Mouse (Mus musculus) erythroid progenitor cell, adult 5-6 weeks (primary cell): ENCODE results near the gene 9330182L06Rik. TPM values are rescaled to one million over a fixed set of nuclear protein-coding genes. Genes with fewer than 3 reads are reported as not detected.

ENCODE experiments used
- ATAC-seq: replicated peaks from 2 replicates; pipeline ENCODE4 v1.8.0; 2016; ENCODE audit warnings: moderate number of reproducible peaks, mild to moderate bottlenecking, moderate TSS enrichment, inconsistent platforms; ENCODE audit not compliant: poor library complexity, low FRiP score, severe bottlenecking
- total RNA-seq, 2 experiments: library from RNA; stranded (forward) in 1 of 2; stranded (reverse) in 1 of 2; fragments of 150-400 nt in 1 of 2; fragments of 186-747, 209-891 nt in 1 of 2; gene quantifications; 2 replicates each; pipeline versions ENCODE4 v1.2.3 to v1.2.4; 2015 to 2017; ENCODE audit warnings: low replicate concordance in 2 of 2

The 9330182L06Rik gene
- total RNA-seq, 2 experiments from 2014 or later = 0.30 TPM; not detected in 1

DNA sequence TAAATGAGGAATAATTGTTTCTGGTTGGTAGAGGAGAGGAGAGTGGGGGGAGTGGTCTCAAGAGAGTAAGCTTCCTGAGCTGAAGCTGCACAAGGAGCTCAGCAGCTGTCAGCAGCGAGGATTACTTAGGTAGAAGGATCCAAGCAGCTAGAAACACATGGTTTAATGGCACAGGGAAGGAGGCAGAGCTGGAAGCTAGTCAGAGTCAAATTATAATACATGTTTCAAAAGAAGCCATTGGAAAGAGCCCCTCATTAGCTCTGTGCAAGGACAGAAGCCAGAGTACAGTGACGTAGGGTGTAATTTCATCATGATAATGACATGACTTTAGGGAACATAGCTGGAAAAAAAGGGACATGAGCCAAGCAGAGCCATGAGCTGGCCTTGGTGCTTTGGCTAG is 92.2 kb downstream of the 9330182L06Rik start:
- no peak for ATAC-seq

DNA sequence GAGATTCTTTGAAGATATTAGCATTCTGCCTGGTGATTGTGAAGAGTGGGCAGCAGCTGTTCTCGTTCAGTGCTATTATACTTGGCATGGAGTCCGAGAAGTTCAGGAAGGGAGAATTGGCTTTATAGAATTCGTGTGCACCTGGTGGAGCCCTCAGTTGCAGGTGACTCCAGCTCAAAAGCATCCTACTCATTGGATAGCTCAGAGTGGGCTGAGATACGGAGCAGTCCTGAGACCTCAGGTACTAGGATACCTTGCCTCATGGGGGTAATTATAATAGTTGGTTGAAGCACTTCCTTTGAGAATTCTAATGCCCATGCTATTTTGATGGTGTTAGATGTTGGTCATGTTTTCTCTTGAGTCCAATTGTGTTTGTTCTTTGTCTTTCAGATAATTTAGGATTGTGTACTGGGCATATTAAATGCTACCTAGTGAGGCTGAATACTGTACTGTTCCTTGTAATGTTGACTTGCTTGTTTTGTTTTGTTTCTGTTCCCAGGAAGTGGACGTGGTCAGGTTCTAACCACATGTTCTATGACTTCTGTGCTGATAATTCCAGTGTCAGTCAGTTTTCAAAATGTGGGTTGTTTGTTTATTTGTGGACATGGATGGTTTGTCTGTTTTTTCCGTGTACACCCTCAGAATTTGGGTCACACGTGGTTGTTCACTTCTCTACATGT is 96.2 kb downstream of the 9330182L06Rik start:
- no peak for ATAC-seq

- no peak for ATAC-seq
Observed at GRCm38 (mm10) chr5:9364937-9365336, 99.0 kb downstream of the 9330182L06Rik start.

DNA sequence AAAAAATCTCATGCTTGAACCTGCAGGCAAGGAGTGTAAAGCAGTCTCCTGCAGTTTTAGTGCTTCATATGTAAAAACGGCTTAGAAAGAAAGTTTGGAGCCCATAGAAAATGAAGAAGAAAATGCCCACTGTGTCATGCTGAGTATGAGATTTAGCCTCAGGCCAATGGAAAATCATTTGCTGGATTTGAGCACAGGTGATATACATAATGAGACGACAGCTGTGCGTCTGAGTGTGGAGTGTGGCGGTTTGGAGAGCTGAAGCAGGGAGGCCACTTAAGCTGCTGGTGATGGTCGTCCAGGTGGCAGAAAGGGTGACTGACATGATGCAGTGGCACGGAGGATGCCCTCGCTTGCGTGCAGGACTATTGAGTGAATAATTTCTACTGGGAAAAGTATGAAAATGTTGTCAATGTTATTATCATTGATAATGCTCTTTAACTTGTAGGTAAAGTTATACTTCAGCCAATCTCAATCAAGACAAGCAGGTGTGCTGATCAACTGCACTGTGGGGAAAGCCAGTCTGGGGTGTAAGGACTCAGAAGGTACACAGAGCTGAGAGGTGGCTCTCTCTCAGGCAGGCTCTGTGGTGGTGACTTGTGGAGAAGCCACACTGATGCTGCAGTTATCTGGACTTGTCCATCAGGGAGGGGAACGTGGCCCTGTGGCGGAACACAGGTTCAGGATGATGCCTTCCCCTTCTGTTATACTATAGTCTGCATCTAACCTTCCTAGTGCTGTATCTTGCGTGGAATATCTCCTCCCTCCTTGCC is 102.2 kb downstream of the 9330182L06Rik start:
- no peak for ATAC-seq

GRCm38 (mm10) chr5:9371127-9371526 is 105.2 kb downstream of the 9330182L06Rik start:
- ATAC-seq = no peak

DNA sequence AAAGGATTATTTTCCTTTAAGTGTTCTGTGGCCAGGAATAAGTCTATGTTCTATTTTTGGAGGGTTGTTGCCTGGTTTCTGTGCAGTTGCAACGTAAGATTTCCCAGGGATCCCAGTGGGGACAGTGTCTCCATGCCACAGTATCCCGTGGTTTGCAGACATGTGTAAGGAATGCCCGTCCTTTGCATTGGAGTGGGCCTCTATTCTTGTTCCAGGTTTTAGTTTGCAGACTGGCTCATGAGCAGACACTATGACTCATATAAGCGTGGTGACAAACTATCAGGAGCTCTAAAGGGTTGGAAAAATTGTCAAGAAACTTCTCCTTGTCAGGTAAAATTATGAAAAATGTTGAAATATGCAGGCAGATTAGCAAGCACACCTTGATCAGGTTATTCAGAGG is 107.4 kb downstream of the 9330182L06Rik start:
- ATAC-seq = no peak

DNA sequence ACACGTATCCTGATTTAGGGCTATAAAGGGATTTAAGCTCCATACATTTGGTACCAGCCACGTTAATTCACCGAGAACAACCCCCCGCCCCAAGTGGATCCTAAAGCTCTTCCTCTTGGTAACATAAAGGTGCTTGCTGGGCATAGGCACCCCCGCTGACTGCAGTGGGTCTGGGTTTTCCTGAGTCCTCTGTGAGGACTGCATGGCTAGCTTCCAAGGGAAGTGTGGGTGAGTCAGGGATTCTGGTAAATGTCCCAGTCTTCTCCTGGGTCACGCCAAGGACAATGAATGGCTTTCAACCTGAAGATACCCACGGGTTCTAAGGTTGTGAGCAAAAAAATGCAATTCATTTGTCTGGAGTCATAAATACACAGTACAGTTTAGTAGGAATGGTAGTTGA is 124.0 kb downstream of the 9330182L06Rik start:
- no peak for ATAC-seq

DNA sequence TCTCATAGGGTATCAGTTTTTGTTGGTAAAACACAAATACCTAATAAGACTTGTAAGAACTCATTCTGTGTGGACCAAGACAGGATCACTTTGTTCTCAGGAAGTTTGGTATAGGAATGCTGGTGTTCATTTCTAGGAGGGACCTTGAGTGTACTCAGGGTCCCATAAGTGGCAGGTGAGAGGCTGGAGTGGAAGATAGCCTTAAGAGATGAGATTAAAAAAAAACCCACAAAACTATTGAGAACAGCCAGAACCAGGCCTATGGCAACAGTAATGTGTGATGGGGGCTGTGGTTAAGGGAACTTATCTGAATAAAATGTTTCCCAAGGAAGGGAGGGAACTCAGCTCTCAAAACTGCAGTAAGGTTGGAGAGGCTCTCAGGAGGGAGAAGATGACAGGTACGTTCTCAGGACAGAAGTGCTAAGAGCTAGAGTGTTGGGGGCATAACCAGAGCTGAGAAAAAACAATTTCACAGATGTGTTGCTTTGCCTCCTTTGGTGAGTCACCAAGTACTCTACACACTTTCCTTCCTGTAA is 126.0 kb downstream of the 9330182L06Rik start:
- no peak for ATAC-seq

DNA sequence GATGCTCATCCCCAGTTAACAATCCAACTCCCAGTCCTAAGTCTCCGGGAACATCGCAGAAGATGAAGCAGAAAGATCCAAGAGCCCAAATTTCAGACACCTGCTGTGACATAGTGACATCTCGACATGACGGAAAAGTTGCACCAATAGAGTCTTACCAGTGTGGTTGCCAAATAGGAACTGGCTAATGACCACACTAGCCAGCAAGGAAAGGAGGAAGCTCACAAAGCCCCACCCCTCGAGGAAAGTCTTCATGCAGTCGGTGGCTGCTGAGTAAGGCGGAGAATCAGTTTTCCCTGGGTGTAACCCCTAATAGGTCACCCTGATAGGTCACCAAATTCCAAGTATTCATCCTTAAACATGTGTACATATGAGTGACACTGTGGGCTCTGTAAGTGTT is 151.2 kb downstream of the 9330182L06Rik start:
- no peak for ATAC-seq

DNA sequence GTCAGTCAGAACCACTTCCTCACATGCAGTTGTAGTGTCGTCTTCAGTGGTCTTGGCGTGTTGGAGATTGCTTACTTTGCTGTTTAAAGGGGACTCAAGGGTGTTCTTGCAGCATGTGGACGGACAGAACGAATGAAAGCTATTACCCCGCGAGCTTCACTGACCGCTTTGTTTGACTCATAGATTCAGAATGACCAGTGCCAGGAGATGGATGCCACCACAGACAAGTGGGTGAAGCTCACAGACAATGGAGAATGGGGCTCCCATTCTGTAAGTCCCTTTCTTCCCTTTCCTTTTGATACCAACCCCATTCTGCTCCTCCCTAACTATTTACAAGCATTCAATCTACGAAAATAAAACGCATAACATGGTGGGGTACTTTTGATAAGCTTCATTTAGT is 151.9 kb downstream of the 9330182L06Rik start:
- ATAC-seq = no peak

GRCm38 (mm10) chr5:9419964-9420363 is 154.0 kb downstream of the 9330182L06Rik start:
- no peak for ATAC-seq

DNA sequence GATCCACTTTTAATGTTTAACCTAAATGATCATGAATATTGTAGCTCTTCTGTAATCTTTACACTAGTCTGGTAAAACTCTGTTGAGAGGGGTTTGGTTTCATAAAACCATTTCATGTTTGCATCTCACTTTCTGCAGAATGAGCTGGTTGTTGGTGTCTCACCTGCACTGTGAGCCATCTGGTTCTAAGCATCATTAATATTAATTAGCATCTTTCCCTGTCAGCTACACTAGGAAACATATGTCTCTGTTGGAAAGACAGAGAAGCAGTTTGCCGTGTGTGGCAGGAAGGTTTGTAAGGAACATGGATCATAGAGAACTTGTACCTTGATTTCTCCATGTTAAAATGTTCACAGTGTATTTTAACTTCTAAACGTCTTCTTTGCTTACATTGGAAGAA is 158.5 kb downstream of the 9330182L06Rik start:
- no peak for ATAC-seq

DNA sequence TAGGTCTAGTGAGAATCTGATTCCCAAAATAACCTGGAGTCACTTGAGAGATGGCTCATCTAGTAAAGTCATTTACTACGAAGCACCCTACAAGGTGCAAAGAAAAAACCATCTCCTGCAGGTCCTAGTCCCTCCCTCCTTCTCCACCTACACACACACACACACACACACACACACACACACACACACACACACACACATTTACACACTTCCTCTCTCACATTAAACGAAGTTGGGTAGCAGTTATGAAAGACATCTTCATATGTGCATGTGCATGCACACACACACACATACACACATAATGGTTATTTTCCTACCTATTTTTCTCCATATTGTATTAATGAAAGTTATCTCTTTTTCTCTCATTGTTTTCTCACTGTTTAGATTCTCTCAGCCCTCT is 161.2 kb downstream of the 9330182L06Rik start:
- no peak for ATAC-seq

DNA sequence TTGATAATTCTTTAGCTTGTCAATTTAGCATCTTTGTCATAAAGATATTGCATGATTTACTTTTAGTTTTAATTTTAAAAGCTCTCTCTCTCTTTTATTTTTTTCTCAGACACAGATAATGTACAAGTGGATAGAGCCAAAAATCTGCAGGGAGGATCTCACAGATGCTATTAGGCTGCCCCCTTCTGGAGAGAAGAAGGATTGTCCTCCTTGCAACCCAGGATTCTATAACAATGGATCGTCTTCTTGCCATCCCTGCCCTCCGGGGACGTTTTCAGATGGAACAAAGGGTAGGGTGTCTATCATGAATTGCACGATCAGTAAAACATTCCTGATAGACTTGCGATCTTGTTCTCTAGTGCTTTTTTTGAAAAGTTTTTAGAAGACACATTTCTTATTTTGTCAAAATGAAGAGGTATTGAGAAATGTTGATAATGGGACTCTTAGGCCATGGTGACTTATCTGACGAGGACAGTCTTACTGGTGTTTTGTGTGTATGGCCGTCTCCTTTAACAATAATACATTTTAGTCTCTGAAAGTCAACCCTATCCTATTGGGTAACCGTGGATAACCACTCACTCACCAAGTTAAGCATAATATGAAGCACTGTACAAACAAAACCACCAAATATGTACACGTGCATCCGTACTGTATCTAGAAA is 161.8 kb downstream of the 9330182L06Rik start:
- no peak for ATAC-seq

DNA sequence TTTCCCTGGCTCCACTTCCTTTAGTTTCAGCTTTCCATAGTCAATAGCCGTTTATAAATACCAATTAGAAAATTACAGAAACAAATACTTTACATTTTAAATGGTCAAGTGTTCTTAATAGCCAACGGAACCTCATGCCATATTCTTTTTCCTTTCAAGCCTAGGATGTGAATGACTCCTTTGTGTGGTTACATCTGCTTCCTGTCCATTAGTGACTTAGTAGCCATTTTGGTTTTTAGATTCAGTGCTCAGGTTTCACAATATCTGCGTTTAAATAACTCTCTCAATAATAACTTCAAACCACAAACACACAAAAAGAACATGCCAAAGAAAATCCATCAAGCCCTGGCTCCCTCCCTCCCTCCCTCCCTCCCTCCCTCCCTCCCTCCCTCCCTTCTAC is 162.8 kb downstream of the 9330182L06Rik start:
- no peak for ATAC-seq

- no peak for ATAC-seq
Observed at GRCm38 (mm10) chr5:9446146-9446545, 180.2 kb downstream of the 9330182L06Rik start.

DNA sequence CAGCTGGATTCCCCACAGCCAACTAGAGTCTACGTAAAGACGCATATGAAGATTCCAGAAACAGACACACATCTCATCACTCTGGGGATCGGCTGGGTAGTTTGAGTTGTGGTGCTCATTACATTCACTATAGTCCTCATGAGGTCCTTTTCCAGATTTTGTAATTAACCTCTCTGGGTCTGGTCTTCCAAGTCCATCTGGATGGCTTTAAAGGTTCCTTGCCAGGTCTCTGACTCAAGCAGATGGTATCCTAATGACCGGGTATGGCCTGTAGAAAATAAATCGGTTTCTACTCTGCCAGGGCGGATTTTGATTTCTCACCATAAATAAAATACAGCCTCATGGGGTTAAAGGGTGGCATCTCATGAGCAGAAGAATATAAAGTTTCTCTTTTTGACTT is 183.0 kb downstream of the 9330182L06Rik start:
- ATAC-seq = no peak

GRCm38 (mm10) chr5:9449570-9449969 is 183.7 kb downstream of the 9330182L06Rik start:
- ATAC-seq = no peak

- ATAC-seq = no peak
Observed at GRCm38 (mm10) chr5:9453298-9453697, 187.4 kb downstream of the 9330182L06Rik start.

DNA sequence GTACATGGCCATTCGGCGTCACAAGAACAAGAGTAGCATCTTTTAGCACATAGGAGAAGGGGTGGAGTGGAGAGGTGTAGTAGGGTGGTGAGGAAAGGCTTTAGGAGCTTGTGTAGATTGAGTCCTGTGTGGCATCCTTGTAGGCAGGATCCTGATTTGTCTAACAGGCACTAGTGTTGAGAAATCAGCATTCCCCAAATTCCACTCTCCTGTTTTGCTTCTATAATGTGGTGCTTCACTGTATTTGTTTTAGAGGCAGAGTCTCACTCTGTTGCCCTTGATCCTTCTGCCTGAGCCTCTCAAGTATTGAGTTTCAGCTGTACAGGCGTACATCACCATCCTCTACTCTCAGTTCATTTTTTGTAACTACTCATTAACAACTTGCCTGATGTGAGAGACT is 211.7 kb downstream of the 9330182L06Rik start:
- ATAC-seq = no peak

GRCm38 (mm10) chr5:9495456-9495855 is 229.5 kb downstream of the 9330182L06Rik start:
- no peak for ATAC-seq
